Mouse (Mus musculus) CH12.LX (cell line): ENCODE measurements around the gene Necab2. TPM values are rescaled to one million over a fixed set of nuclear protein-coding genes. Genes with fewer than 3 reads are reported as not detected.

Source experiments
- DNase-seq: peaks from one replicate; pipeline ENCODE4 v3.0.0-alpha.2; 2013; ENCODE audit errors: extremely low read depth
- H3K27ac ChIP-seq: 2 replicates; pipeline ENCODE4 v1.5.1; 2012; ENCODE audit warnings: low read depth, mild to moderate bottlenecking, control low read depth, moderate library complexity; ENCODE audit not compliant: insufficient read depth
- H3K27me3 ChIP-seq: replicated peaks from 2 replicates; pipeline ENCODE3; 2012; ENCODE audit warnings: inconsistent platforms
- H3K36me3 ChIP-seq, 2 experiments: replicated peaks in 1 of 2; 2 replicates each; pipeline versions ENCODE3 to v1.6.1; 2012; ENCODE audit warnings: inconsistent platforms in 1 of 2, low read length in 1 of 2, mild to moderate bottlenecking in 1 of 2, mixed read lengths in 1 of 2, moderate library complexity in 1 of 2; ENCODE audit not compliant: control insufficient read depth in 1 of 2, insufficient read depth in 1 of 2
- H3K4me1 ChIP-seq, 2 experiments: 2 replicates each; pipeline ENCODE4 v1.6.1; 2012; ENCODE audit warnings: inconsistent platforms in 1 of 2, moderate library complexity in 1 of 2; ENCODE audit not compliant: insufficient read depth in 2 of 2, control insufficient read depth in 1 of 2
- H3K4me2 ChIP-seq: 2 replicates; pipeline ENCODE4 v1.6.1; 2012; ENCODE audit warnings: low read depth, mild to moderate bottlenecking, control low read depth; ENCODE audit not compliant: poor library complexity, insufficient read depth, severe bottlenecking
- H3K4me3 ChIP-seq, 3 experiments: fragments of 150-350 bp in 1 of 3; sonication (generic) in 1 of 3; replicated peaks in 1 of 3; 2 replicates each; pipeline versions ENCODE3 to v1.5.1; 2011 to 2012; ENCODE audit warnings: low read depth in 2 of 3, low read length in 2 of 3, mild to moderate bottlenecking in 2 of 3, moderate library complexity in 2 of 3, control low read depth in 1 of 3, improper control_type of control experiment in 1 of 3, inconsistent platforms in 1 of 3, mixed read lengths in 1 of 3; ENCODE audit not compliant: poor library complexity in 1 of 3
- H3K79me2 ChIP-seq: replicated peaks from 2 replicates; pipeline ENCODE4 v1.6.1; 2012; ENCODE audit warnings: mild to moderate bottlenecking, moderate library complexity; ENCODE audit not compliant: control insufficient read depth, poor library complexity, insufficient read depth, severe bottlenecking; ENCODE audit errors: extremely low read depth
- H3K9ac ChIP-seq: 2 replicates; pipeline ENCODE4 v1.6.1; 2012; ENCODE audit warnings: low read depth, mild to moderate bottlenecking, control low read depth, moderate library complexity; ENCODE audit not compliant: insufficient read depth
- H3K9me3 ChIP-seq: replicated peaks from 2 replicates; pipeline ENCODE3; 2012; ENCODE audit warnings: low read length, inconsistent platforms, mixed read lengths
- BHLHE40 ChIP-seq: IDR thresholded peaks from 2 replicates; pipeline ENCODE4 v1.6.1; 2011; ENCODE audit warnings: mild to moderate bottlenecking, low read depth, low read length, improper control_type of control experiment
- CHD1 ChIP-seq: IDR thresholded peaks from 2 replicates; pipeline ENCODE4 v1.6.1; 2012; ENCODE audit warnings: low read depth, low read length, improper control_type of control experiment, inconsistent platforms
- CTCF ChIP-seq, 2 experiments: IDR thresholded peaks in 1 of 2; conservative IDR thresholded peaks in 1 of 2; 2 replicates each; pipeline ENCODE4 v1.5.1; 2011 to 2012; ENCODE audit warnings: low read depth in 2 of 2, low read length in 2 of 2, improper control_type of control experiment in 1 of 2, inconsistent platforms in 1 of 2, mild to moderate bottlenecking in 1 of 2, moderate library complexity in 1 of 2
- ELF1 ChIP-seq: IDR thresholded peaks from 2 replicates; pipeline ENCODE4 v1.6.1; 2014; ENCODE audit warnings: low read depth, mild to moderate bottlenecking, inconsistent platforms, low read length, improper control_type of control experiment
- ETS1 ChIP-seq: conservative IDR thresholded peaks from 2 replicates; pipeline ENCODE4 v1.6.1; 2012; ENCODE audit warnings: low read depth, mild to moderate bottlenecking, inconsistent platforms, low read length, improper control_type of control experiment, moderate library complexity
- GABPA ChIP-seq: IDR thresholded peaks from 2 replicates; pipeline ENCODE4 v1.6.1; 2012; ENCODE audit warnings: low read depth, low read length, improper control_type of control experiment, inconsistent platforms; ENCODE audit not compliant: insufficient replicate concordance
- HCFC1 ChIP-seq: IDR thresholded peaks from 2 replicates; pipeline ENCODE4 v1.6.1; 2012; ENCODE audit warnings: low read depth, mild to moderate bottlenecking, inconsistent platforms, low read length, improper control_type of control experiment
- IRF4 ChIP-seq: IDR thresholded peaks from 2 replicates; pipeline ENCODE4 v1.6.1; 2014; ENCODE audit warnings: low read depth, mild to moderate bottlenecking, inconsistent platforms, low read length, improper control_type of control experiment
- JUN ChIP-seq: IDR thresholded peaks from 2 replicates; pipeline ENCODE4 v1.6.1; 2011; ENCODE audit warnings: low read depth, mild to moderate bottlenecking, low read length, improper control_type of control experiment, moderate library complexity; ENCODE audit not compliant: insufficient read depth
- KAT2A ChIP-seq: IDR thresholded peaks from 2 replicates; pipeline ENCODE4 v1.6.1; 2012; ENCODE audit warnings: low read length, improper control_type of control experiment, inconsistent platforms; ENCODE audit not compliant: insufficient replicate concordance
- MAFK ChIP-seq: IDR thresholded peaks from 2 replicates; pipeline ENCODE4 v1.6.1; 2011; ENCODE audit warnings: low read length, improper control_type of control experiment; ENCODE audit not compliant: insufficient replicate concordance
- MAX ChIP-seq: IDR thresholded peaks from 2 replicates; pipeline ENCODE4 v1.6.1; 2011; ENCODE audit warnings: low read length, improper control_type of control experiment
- MEF2A ChIP-seq: IDR thresholded peaks from 2 replicates; pipeline ENCODE4 v1.6.1; 2014; ENCODE audit warnings: low read depth, mild to moderate bottlenecking, inconsistent platforms, low read length, improper control_type of control experiment, borderline replicate concordance
- NELFE ChIP-seq: IDR thresholded peaks from 2 replicates; pipeline ENCODE4 v1.6.1; 2011; ENCODE audit warnings: low read depth, low read length, improper control_type of control experiment
- NRF1 ChIP-seq: IDR thresholded peaks from 2 replicates; pipeline ENCODE4 v1.6.1; 2014; ENCODE audit warnings: low read depth, mild to moderate bottlenecking, inconsistent platforms, low read length, improper control_type of control experiment, moderate library complexity
- PAX5 ChIP-seq: IDR thresholded peaks from 2 replicates; pipeline ENCODE4 v1.6.1; 2012; ENCODE audit warnings: low read length, inconsistent platforms, mixed read lengths
- POLR2AphosphoS2 ChIP-seq: IDR thresholded peaks from 2 replicates; pipeline ENCODE4 v1.6.1; 2011; ENCODE audit warnings: low read depth, low read length, improper control_type of control experiment
- SMC3 ChIP-seq: IDR thresholded peaks from 2 replicates; pipeline ENCODE4 v1.6.1; 2011; ENCODE audit warnings: low read depth, low read length, improper control_type of control experiment
- TBP ChIP-seq: conservative IDR thresholded peaks from 2 replicates; pipeline ENCODE4 v1.6.1; 2011; ENCODE audit warnings: low read depth, low read length, improper control_type of control experiment
- TCF12 ChIP-seq: IDR thresholded peaks from 2 replicates; pipeline ENCODE4 v1.6.1; 2014; ENCODE audit warnings: low read depth, mild to moderate bottlenecking, inconsistent platforms, low read length, improper control_type of control experiment
- UBTF ChIP-seq: IDR thresholded peaks from 2 replicates; pipeline ENCODE4 v1.6.1; 2012; ENCODE audit warnings: low read depth, mild to moderate bottlenecking, inconsistent platforms, low read length, improper control_type of control experiment, moderate library complexity
- USF1 ChIP-seq: IDR thresholded peaks from 2 replicates; pipeline ENCODE4 v1.6.1; 2014; ENCODE audit warnings: low read depth, mild to moderate bottlenecking, inconsistent platforms, low read length, improper control_type of control experiment
- USF2 ChIP-seq: conservative IDR thresholded peaks from 2 replicates; pipeline ENCODE4 v1.6.1; 2011; ENCODE audit warnings: low read depth, low read length, improper control_type of control experiment
- ZC3H11A ChIP-seq: IDR thresholded peaks from 2 replicates; pipeline ENCODE4 v1.6.1; 2012; ENCODE audit warnings: low read depth, mild to moderate bottlenecking, inconsistent platforms, low read length, improper control_type of control experiment
- ZMIZ1 ChIP-seq: IDR thresholded peaks from 2 replicates; pipeline ENCODE4 v1.6.1; 2012; ENCODE audit warnings: low read depth, mild to moderate bottlenecking, inconsistent platforms, low read length, improper control_type of control experiment
- dilution Hi-C: fragments of 300-500 bp; cut with MboI; formaldehyde crosslinking; loops from 2 replicates; pipeline ENCODE4 v1.14.3; 2020; ENCODE audit warnings: low sequenced_read_pairs; ENCODE audit not compliant: extremely low pct_unique_long_range_greater_than_20kb, extremely low pct_ligation_motif_present
- in situ Hi-C: fragments of 300-500 bp; cut with MboI; formaldehyde crosslinking; loops from 3 replicates; pipeline ENCODE4 v1.14.3; 2019; ENCODE audit warnings: low sequenced_read_pairs, low pct_ligation_motif_present, low pct_unique_long_range_greater_than_20kb, mixed read lengths
- polyA plus RNA-seq: library from polyadenylated mRNA; unstranded; fragments of >175 nt; gene quantifications from 2 replicates; pipeline ENCODE4 v1.2.1, GENCODE M21; 2012; ENCODE audit warnings: low read depth; ENCODE audit not compliant: insufficient read length
- total RNA-seq, 2 experiments: library from RNA; depleted of rRNA; stranded (reverse); fragments of 300-350 nt in 1 of 2; fragments of >200 nt in 1 of 2; gene quantifications; 2 replicates each; pipeline ENCODE4 v1.2.3; 2012 to 2014

Gene Necab2
- total and polyA plus RNA-seq, 3 experiments, result not detected

- H3K9ac ChIP-seq, result no peak overlapping the region
- no peaks in the 10 kb centered on the region for H3K36me3 ChIP-seq
- peaks cover 62% of the 10 kb centered on the region for H3K27me3 ChIP-seq
- no peak overlapping the region for H3K27ac ChIP-seq
- no peak overlapping the region for H3K4me2 ChIP-seq
- in situ Hi-C loops, result no loop called here
- dilution Hi-C loops, result no loop called here
- no peak for DNase-seq
- TF ChIP-seq ELF1 (no peak), HCFC1 (no peak), MEF2A (no peak), PAX5 (no peak), MAFK (no peak), GABPA (no peak), CHD1 (no peak), ZMIZ1 (no peak), USF1 (no peak), USF2 (no peak), TBP (no peak), MAX (no peak), TCF12 (no peak), JUN (no peak), ZC3H11A (no peak), NRF1 (no peak), KAT2A (no peak), POLR2AphosphoS2 (no peak)
- H3K4me3 ChIP-seq, result no peak overlapping the region
- 0 out of 4 replicates have a peak, but pooled peaks cover 0 to 3% of the 10 kb centered on the region in 2 experiments for H3K4me1 ChIP-seq
- H3K9me3 ChIP-seq, result peaks cover 10% of the 10 kb centered on the region
- H3K79me2 ChIP-seq, result no peaks in the 10 kb centered on the region
Observed at GRCm38 (mm10) chr8:119466794-119467193, 20.3 kb downstream of the Necab2 start.

GRCm38 (mm10) chr8:119468091-119468490 is 21.6 kb downstream of the Necab2 start:
- H3K9ac ChIP-seq, result no peak overlapping the region
- H3K4me3 ChIP-seq, result no peak overlapping the region
- no peaks in the 10 kb centered on the region for H3K79me2 ChIP-seq
- H3K27me3 ChIP-seq, result peaks cover 72% of the 10 kb centered on the region
- TF ChIP-seq ELF1, result no peak
- TF ChIP-seq HCFC1, result no peak
- no peak for TF ChIP-seq ZMIZ1
- no peak for TF ChIP-seq MAX
- no peak for TF ChIP-seq SMC3
- TF ChIP-seq UBTF, result no peak
- TF ChIP-seq TCF12, result no peak
- TF ChIP-seq USF1, result no peak
- TF ChIP-seq IRF4, result no peak
- TF ChIP-seq CTCF (conservative IDR thresholded peaks at IDR 0.05 in 1 of 2, IDR thresholded peaks at IDR 0.05 in 1 of 2; ENCODE audit: low read depth in 2 of 2, low read length in 2 of 2), result no peak
- TF ChIP-seq CHD1, result no peak
- TF ChIP-seq ETS1, result no peak
- TF ChIP-seq BHLHE40, result no peak
- TF ChIP-seq TBP, result no peak
- TF ChIP-seq NELFE, result no peak
- no peak for TF ChIP-seq ZC3H11A
- no peak for TF ChIP-seq KAT2A
- no peaks in the 10 kb centered on the region for H3K36me3 ChIP-seq
- H3K9me3 ChIP-seq, result peaks cover 10% of the 10 kb centered on the region
- H3K27ac ChIP-seq, result no peak overlapping the region
- 0 out of 4 replicates have a peak, but pooled peaks cover 0 to 3% of the 10 kb centered on the region in 2 experiments for H3K4me1 ChIP-seq
- DNase-seq, result no peak
- no peak overlapping the region for H3K4me2 ChIP-seq
- dilution Hi-C loops, result no loop called here
- in situ Hi-C loops, result no loop called here
